In genomic region chr16:96235366-96235970, GRCm38 (mm10) we compare ENCODE assay signal across 11 mouse cellular contexts. TPM values are rescaled to one million over a fixed set of nuclear protein-coding genes. Genes with fewer than 3 reads are reported as not detected.
DNase-seq lines count a peak whose midpoint lies in the region; ATAC-seq lines count a peak whose summit lies in the region.
"Had no signal": no experiment of that assay in that cellular context is flagged by ENCODE, and none has a peak within 500 bp of the region (broad histone marks: within the 10 kb centered on the region; RNA-seq: fewer than 3 reads in every experiment).

Gene B3galt5 (plus strand): TSS chr16:96235801.

- no peaks in the 10 kb centered on the region for H3K4me1 ChIP-seq in kidney, embryonic 14.5 days (ENCODE audit: control insufficient read depth, insufficient read depth, low read length)
- H3K4me1 ChIP-seq in hindbrain, embryonic 12.5 days = peaks cover 4% of the 10 kb centered on the region; the same call in 1 of the 2 replicates
- H3K4me1 ChIP-seq: stomach, embryonic 15.5 days had no signal

- no peaks in the 10 kb centered on the region for H3K36me3 ChIP-seq in kidney, embryonic 14.5 days (ENCODE audit: control insufficient read depth, insufficient read depth, low read length)
- H3K36me3 ChIP-seq in hindbrain, embryonic 12.5 days = no peaks in the 10 kb centered on the region
- H3K36me3 ChIP-seq: stomach, embryonic 15.5 days had no signal

- no peak for DNase-seq in kidney, adult 9 months
- DNase-seq in embryo, embryonic 10.5 days (ENCODE audit: low spot score) = peak; percentile 34
- peak; percentile 39 for DNase-seq in mesoderm, embryonic 11.5 days (ENCODE audit: low read depth, low spot score)
- DNase-seq in thymus, postnatal 25 days = no peak
- no peak for DNase-seq in MN1 (ENCODE audit: low spot score)
- DNase-seq in heart, postnatal 10 days = no peak
- DNase-seq: adrenal gland, postnatal 36 days; kidney, postnatal 10 days had no signal

- no peak within 1 kb of the TSS for H3K9ac ChIP-seq in kidney, embryonic 14.5 days (ENCODE audit: low read depth, low read length)
- no peak within 1 kb of the TSS for H3K9ac ChIP-seq in hindbrain, embryonic 12.5 days
- H3K9ac ChIP-seq: stomach, embryonic 15.5 days had no signal

- intact Hi-C loops in heart, postnatal 10 days (cut with DNase I) = no loop called here

- no peaks in the 10 kb centered on the region for H3K9me3 ChIP-seq in kidney, embryonic 14.5 days (ENCODE audit: control insufficient read depth, low read length)
- no peaks in the 10 kb centered on the region for H3K9me3 ChIP-seq in hindbrain, embryonic 12.5 days (replicated peaks)
- H3K9me3 ChIP-seq: stomach, embryonic 15.5 days had no signal

- 76% methylated on average over 17 of the region's 17 CpGs for WGBS in kidney, embryonic 14.5 days
- 71% methylated on average over 17 of the region's 17 CpGs for WGBS in hindbrain, embryonic 12.5 days

- H3K4me3 ChIP-seq in kidney, embryonic 14.5 days (ENCODE audit: low read length) = no peak within 1 kb of the TSS
- H3K4me3 ChIP-seq in hindbrain, embryonic 12.5 days = no peak within 1 kb of the TSS
- H3K4me3 ChIP-seq: stomach, embryonic 15.5 days had no signal

- no peak for ATAC-seq in kidney, embryonic 14.5 days (ENCODE audit: low FRiP score, low TSS enrichment)
- no peak for ATAC-seq in hindbrain, embryonic 12.5 days (ENCODE audit: low FRiP score)

- no peak within 1 kb of the TSS for H3K4me2 ChIP-seq in kidney, embryonic 14.5 days (replicated peaks; ENCODE audit: low read depth, low read length)
- no peak within 1 kb of the TSS for H3K4me2 ChIP-seq in hindbrain, embryonic 12.5 days (replicated peaks)
- H3K4me2 ChIP-seq: stomach, embryonic 15.5 days had no signal

- H3K27me3 ChIP-seq in kidney, embryonic 14.5 days (ENCODE audit: control insufficient read depth, insufficient read depth, low read length) = no peaks in the 10 kb centered on the region
- H3K27me3 ChIP-seq in hindbrain, embryonic 12.5 days = no peaks in the 10 kb centered on the region
- H3K27me3 ChIP-seq: stomach, embryonic 15.5 days had no signal

- H3K27ac ChIP-seq in kidney, embryonic 14.5 days (ENCODE audit: low read depth, low read length) = peak within 1 kb of the TSS; percentile 48; the same call in 1 of the 2 replicates
- H3K27ac ChIP-seq in hindbrain, embryonic 12.5 days = peak within 1 kb of the TSS; percentile 52
- H3K27ac ChIP-seq: stomach, embryonic 15.5 days had no signal

RNA-seq across cellular contexts. Expression of gene B3galt5, which starts in this region (rescaled TPM):
- 1.1 and 2.8 TPM in 2 replicates for polyA plus RNA-seq in kidney, embryonic 14.5 days (2014; fragmentation: Nextera tagmentation; extraction: Ambion mirVana)
- polyA plus RNA-seq in hindbrain, embryonic 12.5 days (2016; fragmentation: Nextera tagmentation; extraction: Ambion mirVana) = 1.2 and 1.7 TPM in 2 replicates
- total RNA-seq in heart, postnatal 10 days (2021) = not detected

Comparison
In these comparisons a context has a peak if more than half of its experiments do, and no peak if none do; other contexts are left out.
1. DNase-seq: peak in embryo, embryonic 10.5 days (single experiment) and mesoderm, embryonic 11.5 days (single experiment); none in kidney, adult 9 months (single experiment), thymus, postnatal 25 days (single experiment), MN1 (single experiment) and heart, postnatal 10 days (0 of 2).